Mouse (Mus musculus) heart, embryonic 14.5 days (tissue): ENCODE results near the gene Ren1. TPM values are rescaled to one million over a fixed set of nuclear protein-coding genes. Genes with fewer than 3 reads are reported as not detected.

Experiments
- ATAC-seq: fragments of 200-750 bp; cut with Nextera tagmentation; 2 replicates; pipeline ENCODE4 v1.8.0; 2017; ENCODE audit warnings: low read depth, moderate TSS enrichment; ENCODE audit not compliant: insufficient number of reproducible peaks, insufficient read depth, low FRiP score
- H3K27ac ChIP-seq, 2 experiments: fragments of 200-500 bp in 1 of 2; fragments of 300-500 bp in 1 of 2; sonication (generic) in 1 of 2; replicated peaks in 1 of 2; 2 replicates each; pipeline ENCODE4 v1.5.1; 2012 to 2014; ENCODE audit warnings: low read depth in 2 of 2, low read length in 2 of 2, control low read depth in 1 of 2, mild to moderate bottlenecking in 1 of 2, mixed read lengths in 1 of 2; ENCODE audit not compliant: control insufficient read depth in 1 of 2, insufficient read depth in 1 of 2
- H3K27me3 ChIP-seq: fragments of 300-500 bp; sonication (generic); 2 replicates; pipeline ENCODE4 v1.6.1; 2014; ENCODE audit warnings: mild to moderate bottlenecking, low read length, control low read depth; ENCODE audit not compliant: control insufficient read depth, insufficient read depth
- H3K36me3 ChIP-seq: fragments of 300-500 bp; sonication (generic); 2 replicates; pipeline ENCODE4 v1.6.1; 2014; ENCODE audit warnings: mild to moderate bottlenecking, control low read depth, low read length, mixed read lengths; ENCODE audit not compliant: control insufficient read depth, insufficient read depth
- H3K4me1 ChIP-seq, 2 experiments: fragments of 200-500 bp in 1 of 2; fragments of 300-500 bp in 1 of 2; sonication (generic) in 1 of 2; 2 replicates each; pipeline ENCODE4 v1.6.1; 2012 to 2014; ENCODE audit warnings: low read length in 2 of 2, control low read depth in 1 of 2, mixed read lengths in 1 of 2; ENCODE audit not compliant: control insufficient read depth in 2 of 2, insufficient read depth in 2 of 2
- H3K4me2 ChIP-seq: fragments of 300-500 bp; sonication (generic); 2 replicates; pipeline ENCODE4 v1.6.1; 2014; ENCODE audit warnings: mild to moderate bottlenecking, low read length
- H3K4me3 ChIP-seq, 2 experiments: fragments of 200-500 bp in 1 of 2; fragments of 300-500 bp in 1 of 2; sonication (generic) in 1 of 2; 2 replicates each; pipeline ENCODE4 v1.5.1; 2012 to 2014; ENCODE audit warnings: low read length in 2 of 2, mild to moderate bottlenecking in 2 of 2, control low read depth in 1 of 2, low read depth in 1 of 2, moderate library complexity in 1 of 2; ENCODE audit not compliant: control insufficient read depth in 1 of 2, insufficient read depth in 1 of 2
- H3K9ac ChIP-seq: fragments of 300-500 bp; sonication (generic); 2 replicates; pipeline ENCODE4 v1.6.1; 2014; ENCODE audit warnings: mild to moderate bottlenecking, low read length
- H3K9me3 ChIP-seq: fragments of 300-500 bp; sonication (generic); 2 replicates; pipeline ENCODE4 v1.6.1; 2016; ENCODE audit warnings: low read length, control low read depth; ENCODE audit not compliant: control insufficient read depth
- WGBS: fragments of 180-500 bp; shearing (Covaris S2); extraction: QIAGEN DNeasy Blood & Tissue Kit; methylation state at CpG from one replicate; pipeline ENCODE4 v1.1.7; 2014; 5-methylcytosine and 5-hydroxymethylcytosine counted together
- polyA plus RNA-seq: library from polyadenylated mRNA; unstranded; fragments of >200 nt; fragmentation: Nextera tagmentation; extraction: Ambion mirVana; gene quantifications from 2 replicates; pipeline ENCODE4 v1.2.1, GENCODE M21; 2014

Ren1 gene
- polyA plus RNA-seq, 1 experiment from 2014 or later = not detected

GRCm38 (mm10) chr1:133400014-133400725 is 49.9 kb downstream of the Ren1 start:
- Histone ChIP-seq H3K4me2 (no peak overlapping the region), H3K27ac (no peak overlapping the region), H3K9me3 (no peaks in the 10 kb centered on the region), H3K27me3 (no peaks in the 10 kb centered on the region), H3K36me3 (no peaks in the 10 kb centered on the region), H3K4me1 (peaks cover 4 to 6% of the 10 kb centered on the region in 2 experiments; a peak in 2 of 4 replicates), H3K4me3 (no peak overlapping the region), H3K9ac (no peak overlapping the region)
- no peak; the same call in 1 of the 2 replicates for ATAC-seq
- 64% methylated on average over 13 of the region's 13 CpGs for WGBS

GRCm38 (mm10) chr1:133404005-133404404 is 53.7 kb downstream of the Ren1 start:
- Histone ChIP-seq H3K9me3 (0 out of 2 replicates have a peak, but pooled peaks cover 2% of the 10 kb centered on the region), H3K4me1 (no peaks in the 10 kb centered on the region; a peak in 2 of 4 replicates), H3K27ac (no peak overlapping the region), H3K9ac (no peak overlapping the region), H3K27me3 (no peaks in the 10 kb centered on the region), H3K4me2 (no peak overlapping the region), H3K4me3 (no peak overlapping the region), H3K36me3 (no peaks in the 10 kb centered on the region)
- no peak for ATAC-seq
- WGBS = 72% methylated on average over 4 of the region's 4 CpGs

GRCm38 (mm10) chr1:133406614-133407013 is 56.3 kb downstream of the Ren1 start:
- H3K9ac ChIP-seq = no peak overlapping the region
- H3K36me3 ChIP-seq = no peaks in the 10 kb centered on the region
- H3K27me3 ChIP-seq = no peaks in the 10 kb centered on the region
- 0 out of 2 replicates have a peak, but pooled peaks cover 2% of the 10 kb centered on the region for H3K9me3 ChIP-seq
- H3K27ac ChIP-seq = no peak overlapping the region
- H3K4me1 ChIP-seq = no peaks in the 10 kb centered on the region; a peak in 1 of 4 replicates
- no peak for ATAC-seq
- H3K4me3 ChIP-seq = no peak overlapping the region
- 59% methylated on average over 7 of the region's 7 CpGs for WGBS
- no peak overlapping the region for H3K4me2 ChIP-seq

GRCm38 (mm10) chr1:133407436-133407835 is 57.1 kb downstream of the Ren1 start:
- no peak overlapping the region for H3K4me3 ChIP-seq
- no peaks in the 10 kb centered on the region; a peak in 1 of 4 replicates for H3K4me1 ChIP-seq
- no peak overlapping the region for H3K9ac ChIP-seq
- H3K4me2 ChIP-seq = no peak overlapping the region
- WGBS = 69% methylated on average over 6 of the region's 6 CpGs
- no peaks in the 10 kb centered on the region for H3K36me3 ChIP-seq
- ATAC-seq = no peak; the same call in 1 of the 2 replicates
- no peak overlapping the region for H3K27ac ChIP-seq
- 0 out of 2 replicates have a peak, but pooled peaks cover 2% of the 10 kb centered on the region for H3K9me3 ChIP-seq
- H3K27me3 ChIP-seq = no peaks in the 10 kb centered on the region

- Histone ChIP-seq H3K27me3 (no peaks in the 10 kb centered on the region), H3K27ac (no peak overlapping the region), H3K4me2 (no peak overlapping the region), H3K9me3 (0 out of 2 replicates have a peak, but pooled peaks cover 2% of the 10 kb centered on the region), H3K4me3 (no peak overlapping the region), H3K9ac (no peak overlapping the region), H3K36me3 (no peaks in the 10 kb centered on the region), H3K4me1 (no peaks in the 10 kb centered on the region; a peak in 1 of 4 replicates)
- WGBS = 69% methylated on average over 9 of the region's 9 CpGs
- no peak for ATAC-seq
Measured at GRCm38 (mm10) chr1:133408321-133408720, 58.0 kb downstream of the Ren1 start.

GRCm38 (mm10) chr1:133408880-133409516 is 58.7 kb downstream of the Ren1 start:
- Histone ChIP-seq H3K36me3 (no peaks in the 10 kb centered on the region), H3K27me3 (no peaks in the 10 kb centered on the region), H3K4me3 (no peak overlapping the region), H3K9me3 (0 out of 2 replicates have a peak, but pooled peaks cover 2% of the 10 kb centered on the region), H3K4me2 (no peak overlapping the region), H3K27ac (no peak overlapping the region), H3K4me1 (no peaks in the 10 kb centered on the region; a peak in 1 of 4 replicates), H3K9ac (no peak overlapping the region)
- 38% methylated on average over 6 of the region's 6 CpGs for WGBS
- ATAC-seq = no peak

- H3K27ac ChIP-seq = no peak overlapping the region
Measured at GRCm38 (mm10) chr1:133409786-133410185, 59.5 kb downstream of the Ren1 start.

More at GRCm38 (mm10) chr1:133409786-133410185, 59.5 kb downstream of the Ren1 start:
- H3K36me3 ChIP-seq = no peaks in the 10 kb centered on the region
- H3K27me3 ChIP-seq = no peaks in the 10 kb centered on the region
- no peak for ATAC-seq
- H3K9me3 ChIP-seq = 0 out of 2 replicates have a peak, but pooled peaks cover 2% of the 10 kb centered on the region
- no peaks in the 10 kb centered on the region; a peak in 1 of 4 replicates for H3K4me1 ChIP-seq
- no peak overlapping the region for H3K9ac ChIP-seq
- H3K4me3 ChIP-seq = no peak overlapping the region
- WGBS = 77% methylated on average over 9 of the region's 9 CpGs
- H3K4me2 ChIP-seq = no peak overlapping the region
